Mouse (Mus musculus): Measurements from ENCODE around the gene Znhit3.

GRCm38 (mm10) chr11:84886236-84886635, 29.9 kb downstream of the Znhit3 start:
- TF ChIP-seq EP300 (IDR thresholded peaks at IDR 0.05), result no peak
- TF ChIP-seq CTCF (IDR thresholded peaks at IDR 0.05), result no peak

Data from lung, postnatal 0 days (tissue).